In genomic region chr6:117237096-117237495, GRCm38 (mm10) we compare ENCODE assay signal across 24 mouse cellular contexts.
"Had no signal": no experiment of that assay in that cellular context is flagged by ENCODE, and none has a peak within 500 bp of the region (broad histone marks: within the 10 kb centered on the region; RNA-seq: fewer than 3 reads in every experiment).

No protein-coding gene starts in this region.

- H3K9me3 ChIP-seq: heart, embryonic 10.5 days; heart, embryonic 12.5 days; hindbrain, embryonic 13.5 days; hindbrain, embryonic 15.5 days; kidney, embryonic 15.5 days; limb, embryonic 13.5 days; limb, embryonic 15.5 days; liver, embryonic 12.5 days had no signal

- H3K4me1 ChIP-seq: heart, embryonic 10.5 days; heart, embryonic 12.5 days; hindbrain, embryonic 13.5 days; hindbrain, embryonic 15.5 days; kidney, embryonic 15.5 days; limb, embryonic 13.5 days; limb, embryonic 15.5 days; liver, embryonic 12.5 days had no signal

- H3K4me3 ChIP-seq: gastrocnemius, adult 2 months; heart, embryonic 10.5 days; heart, embryonic 12.5 days; hindbrain, embryonic 13.5 days; hindbrain, embryonic 15.5 days; kidney, embryonic 15.5 days; limb, embryonic 13.5 days; limb, embryonic 15.5 days; liver, embryonic 12.5 days had no signal

- DNase-seq: gastrocnemius, adult 2 months; gastrocnemius, postnatal 10 days; gastrocnemius, postnatal 25 days; heart, adult 18-20 months; heart, postnatal 10 days; kidney, adult 18-20 months; kidney, adult 8-10 months; kidney, postnatal 14 days; kidney, postnatal 36 days; layer of hippocampus, adult 9-11 months; layer of hippocampus, postnatal 36 days; left cerebral cortex, postnatal 4 days had no signal

- H3K27me3 ChIP-seq: heart, embryonic 12.5 days; hindbrain, embryonic 13.5 days; hindbrain, embryonic 15.5 days; limb, embryonic 13.5 days; limb, embryonic 15.5 days; liver, embryonic 12.5 days had no signal

- H3K36me3 ChIP-seq: heart, embryonic 10.5 days; heart, embryonic 12.5 days; hindbrain, embryonic 13.5 days; hindbrain, embryonic 15.5 days; kidney, embryonic 15.5 days; limb, embryonic 13.5 days; limb, embryonic 15.5 days; liver, embryonic 12.5 days had no signal

- H3K9ac ChIP-seq: heart, embryonic 12.5 days; hindbrain, embryonic 13.5 days; hindbrain, embryonic 15.5 days; kidney, embryonic 15.5 days; limb, embryonic 13.5 days; limb, embryonic 15.5 days; liver, embryonic 12.5 days; liver, embryonic 14.5 days had no signal

- H3K4me2 ChIP-seq: heart, embryonic 12.5 days; hindbrain, embryonic 13.5 days; hindbrain, embryonic 15.5 days; kidney, embryonic 15.5 days; limb, embryonic 13.5 days; limb, embryonic 15.5 days; liver, embryonic 12.5 days had no signal

- ATAC-seq: hindbrain, postnatal 0 days; intestine, embryonic 16.5 days; liver, embryonic 12.5 days had no signal

- H3K27ac ChIP-seq: gastrocnemius, adult 2 months; heart, embryonic 10.5 days; hindbrain, embryonic 13.5 days; hindbrain, embryonic 15.5 days; hindbrain, postnatal 0 days; kidney, embryonic 15.5 days; kidney, postnatal 0 days; limb, embryonic 13.5 days; limb, embryonic 15.5 days; liver, embryonic 12.5 days; liver, embryonic 14.5 days had no signal
